Mouse (Mus musculus) CH12.LX (cell line): ENCODE measurements around the gene Nkapl. TPM values are rescaled to one million over a fixed set of nuclear protein-coding genes. Genes with fewer than 3 reads are reported as not detected.

ENCODE experiments used
- DNase-seq: peaks from one replicate; pipeline ENCODE4 v3.0.0-alpha.2; 2013; ENCODE audit errors: extremely low read depth
- H3K27ac ChIP-seq: 2 replicates; pipeline ENCODE4 v1.5.1; 2012; ENCODE audit warnings: low read depth, mild to moderate bottlenecking, control low read depth, moderate library complexity; ENCODE audit not compliant: insufficient read depth
- H3K27me3 ChIP-seq: replicated peaks from 2 replicates; pipeline ENCODE3; 2012; ENCODE audit warnings: inconsistent platforms
- H3K36me3 ChIP-seq, 2 experiments: replicated peaks in 1 of 2; 2 replicates each; pipeline versions ENCODE3 to v1.6.1; 2012; ENCODE audit warnings: inconsistent platforms in 1 of 2, low read length in 1 of 2, mild to moderate bottlenecking in 1 of 2, mixed read lengths in 1 of 2, moderate library complexity in 1 of 2; ENCODE audit not compliant: control insufficient read depth in 1 of 2, insufficient read depth in 1 of 2
- H3K4me1 ChIP-seq, 2 experiments: 2 replicates each; pipeline ENCODE4 v1.6.1; 2012; ENCODE audit warnings: inconsistent platforms in 1 of 2, moderate library complexity in 1 of 2; ENCODE audit not compliant: insufficient read depth in 2 of 2, control insufficient read depth in 1 of 2
- H3K4me2 ChIP-seq: 2 replicates; pipeline ENCODE4 v1.6.1; 2012; ENCODE audit warnings: low read depth, mild to moderate bottlenecking, control low read depth; ENCODE audit not compliant: poor library complexity, insufficient read depth, severe bottlenecking
- H3K4me3 ChIP-seq, 3 experiments: fragments of 150-350 bp in 1 of 3; sonication (generic) in 1 of 3; replicated peaks in 1 of 3; 2 replicates each; pipeline versions ENCODE3 to v1.5.1; 2011 to 2012; ENCODE audit warnings: low read depth in 2 of 3, low read length in 2 of 3, mild to moderate bottlenecking in 2 of 3, moderate library complexity in 2 of 3, control low read depth in 1 of 3, improper control_type of control experiment in 1 of 3, inconsistent platforms in 1 of 3, mixed read lengths in 1 of 3; ENCODE audit not compliant: poor library complexity in 1 of 3
- H3K79me2 ChIP-seq: replicated peaks from 2 replicates; pipeline ENCODE4 v1.6.1; 2012; ENCODE audit warnings: mild to moderate bottlenecking, moderate library complexity; ENCODE audit not compliant: control insufficient read depth, poor library complexity, insufficient read depth, severe bottlenecking; ENCODE audit errors: extremely low read depth
- H3K9ac ChIP-seq: 2 replicates; pipeline ENCODE4 v1.6.1; 2012; ENCODE audit warnings: low read depth, mild to moderate bottlenecking, control low read depth, moderate library complexity; ENCODE audit not compliant: insufficient read depth
- H3K9me3 ChIP-seq: replicated peaks from 2 replicates; pipeline ENCODE3; 2012; ENCODE audit warnings: low read length, inconsistent platforms, mixed read lengths
- CHD1 ChIP-seq: IDR thresholded peaks from 2 replicates; pipeline ENCODE4 v1.6.1; 2012; ENCODE audit warnings: low read depth, low read length, improper control_type of control experiment, inconsistent platforms
- ELF1 ChIP-seq: IDR thresholded peaks from 2 replicates; pipeline ENCODE4 v1.6.1; 2014; ENCODE audit warnings: low read depth, mild to moderate bottlenecking, inconsistent platforms, low read length, improper control_type of control experiment
- EP300 ChIP-seq: IDR thresholded peaks from 2 replicates; pipeline ENCODE4 v1.6.1; 2011; ENCODE audit warnings: low read length, improper control_type of control experiment
- GABPA ChIP-seq: IDR thresholded peaks from 2 replicates; pipeline ENCODE4 v1.6.1; 2012; ENCODE audit warnings: low read depth, low read length, improper control_type of control experiment, inconsistent platforms; ENCODE audit not compliant: insufficient replicate concordance
- HCFC1 ChIP-seq: IDR thresholded peaks from 2 replicates; pipeline ENCODE4 v1.6.1; 2012; ENCODE audit warnings: low read depth, mild to moderate bottlenecking, inconsistent platforms, low read length, improper control_type of control experiment
- JUN ChIP-seq: IDR thresholded peaks from 2 replicates; pipeline ENCODE4 v1.6.1; 2011; ENCODE audit warnings: low read depth, mild to moderate bottlenecking, low read length, improper control_type of control experiment, moderate library complexity; ENCODE audit not compliant: insufficient read depth
- JUND ChIP-seq: conservative IDR thresholded peaks from 2 replicates; pipeline ENCODE4 v1.6.1; 2011; ENCODE audit warnings: low read depth, low read length, improper control_type of control experiment
- MAX ChIP-seq: IDR thresholded peaks from 2 replicates; pipeline ENCODE4 v1.6.1; 2011; ENCODE audit warnings: low read length, improper control_type of control experiment
- MAZ ChIP-seq: IDR thresholded peaks from 2 replicates; pipeline ENCODE4 v1.6.1; 2012; ENCODE audit warnings: low read depth, mild to moderate bottlenecking, inconsistent platforms, low read length, improper control_type of control experiment, moderate library complexity
- MEF2A ChIP-seq: IDR thresholded peaks from 2 replicates; pipeline ENCODE4 v1.6.1; 2014; ENCODE audit warnings: low read depth, mild to moderate bottlenecking, inconsistent platforms, low read length, improper control_type of control experiment, borderline replicate concordance
- MYC ChIP-seq: IDR thresholded peaks from 2 replicates; pipeline ENCODE4 v1.6.1; 2011; ENCODE audit warnings: low read depth, mild to moderate bottlenecking, improper control_type of control experiment, low read length
- NELFE ChIP-seq: IDR thresholded peaks from 2 replicates; pipeline ENCODE4 v1.6.1; 2011; ENCODE audit warnings: low read depth, low read length, improper control_type of control experiment
- NRF1 ChIP-seq: IDR thresholded peaks from 2 replicates; pipeline ENCODE4 v1.6.1; 2014; ENCODE audit warnings: low read depth, mild to moderate bottlenecking, inconsistent platforms, low read length, improper control_type of control experiment, moderate library complexity
- PAX5 ChIP-seq: IDR thresholded peaks from 2 replicates; pipeline ENCODE4 v1.6.1; 2012; ENCODE audit warnings: low read length, inconsistent platforms, mixed read lengths
- SIN3A ChIP-seq: IDR thresholded peaks from 2 replicates; pipeline ENCODE4 v1.6.1; 2012; ENCODE audit warnings: low read length, improper control_type of control experiment, inconsistent platforms
- SMC3 ChIP-seq: IDR thresholded peaks from 2 replicates; pipeline ENCODE4 v1.6.1; 2011; ENCODE audit warnings: low read depth, low read length, improper control_type of control experiment
- TBP ChIP-seq: conservative IDR thresholded peaks from 2 replicates; pipeline ENCODE4 v1.6.1; 2011; ENCODE audit warnings: low read depth, low read length, improper control_type of control experiment
- UBTF ChIP-seq: IDR thresholded peaks from 2 replicates; pipeline ENCODE4 v1.6.1; 2012; ENCODE audit warnings: low read depth, mild to moderate bottlenecking, inconsistent platforms, low read length, improper control_type of control experiment, moderate library complexity
- USF2 ChIP-seq: conservative IDR thresholded peaks from 2 replicates; pipeline ENCODE4 v1.6.1; 2011; ENCODE audit warnings: low read depth, low read length, improper control_type of control experiment
- ZC3H11A ChIP-seq: IDR thresholded peaks from 2 replicates; pipeline ENCODE4 v1.6.1; 2012; ENCODE audit warnings: low read depth, mild to moderate bottlenecking, inconsistent platforms, low read length, improper control_type of control experiment
- ZMIZ1 ChIP-seq: IDR thresholded peaks from 2 replicates; pipeline ENCODE4 v1.6.1; 2012; ENCODE audit warnings: low read depth, mild to moderate bottlenecking, inconsistent platforms, low read length, improper control_type of control experiment
- ZNF384 ChIP-seq: IDR thresholded peaks from 2 replicates; pipeline ENCODE4 v1.6.1; 2012; ENCODE audit warnings: low read depth, low read length, improper control_type of control experiment, inconsistent platforms
- dilution Hi-C: fragments of 300-500 bp; cut with MboI; formaldehyde crosslinking; loops from 2 replicates; pipeline ENCODE4 v1.14.3; 2020; ENCODE audit warnings: low sequenced_read_pairs; ENCODE audit not compliant: extremely low pct_unique_long_range_greater_than_20kb, extremely low pct_ligation_motif_present
- in situ Hi-C: fragments of 300-500 bp; cut with MboI; formaldehyde crosslinking; loops from 3 replicates; pipeline ENCODE4 v1.14.3; 2019; ENCODE audit warnings: low sequenced_read_pairs, low pct_ligation_motif_present, low pct_unique_long_range_greater_than_20kb, mixed read lengths
- polyA plus RNA-seq: library from polyadenylated mRNA; unstranded; fragments of >175 nt; gene quantifications from 2 replicates; pipeline ENCODE4 v1.2.1, GENCODE M21; 2012; ENCODE audit warnings: low read depth; ENCODE audit not compliant: insufficient read length
- total RNA-seq, 2 experiments: library from RNA; depleted of rRNA; stranded (reverse); fragments of 300-350 nt in 1 of 2; fragments of >200 nt in 1 of 2; gene quantifications; 2 replicates each; pipeline ENCODE4 v1.2.3; 2012 to 2014

Gene Nkapl
- total and polyA plus RNA-seq, 3 experiments, result 0.26 to 0.90 (median 0.76) TPM

DNA sequence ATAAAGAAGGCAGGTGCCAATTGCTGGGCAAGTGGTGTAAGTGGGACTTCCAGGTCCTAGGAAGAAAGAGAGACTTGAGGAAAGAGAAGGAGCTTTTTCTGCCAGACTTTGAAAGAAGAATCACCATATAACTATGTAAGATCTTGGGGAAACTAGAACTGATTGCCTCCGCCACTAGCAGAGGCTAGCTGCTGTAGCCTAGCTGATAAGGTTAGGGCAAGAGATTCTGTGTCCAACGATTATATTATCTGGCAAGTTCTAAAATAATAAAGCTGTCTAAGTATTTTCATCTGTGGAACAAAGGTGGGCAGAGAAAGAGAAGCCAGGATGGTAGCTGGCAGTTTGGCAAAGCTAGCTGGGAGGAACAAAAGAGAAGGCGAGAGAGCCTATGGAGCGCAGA is 4.1 kb upstream of the Nkapl start:
- TF ChIP-seq MAZ, result no peak
- no peak for TF ChIP-seq GABPA
- no peak for TF ChIP-seq JUN
- TF ChIP-seq PAX5, result no peak
- no peak for TF ChIP-seq TBP
- TF ChIP-seq SMC3, result no peak
- TF ChIP-seq EP300, result no peak
- TF ChIP-seq HCFC1, result no peak
- TF ChIP-seq ELF1, result no peak
- no peak for TF ChIP-seq MAX
- no peak for TF ChIP-seq USF2
- TF ChIP-seq SIN3A, result no peak
- no peak for TF ChIP-seq JUND
- TF ChIP-seq NRF1, result no peak
- no peak for TF ChIP-seq CHD1
- TF ChIP-seq ZMIZ1, result no peak
- TF ChIP-seq, all 38 proteins: peak for 0
- no peak overlapping the region for H3K9ac ChIP-seq
- peaks cover under 1% of the 10 kb centered on the region for H3K27me3 ChIP-seq
- H3K4me3 ChIP-seq, result no peak overlapping the region
- H3K27ac ChIP-seq, result no peak overlapping the region
- no peaks in the 10 kb centered on the region for H3K36me3 ChIP-seq
- no peaks in the 10 kb centered on the region for H3K9me3 ChIP-seq
- in situ Hi-C loops, result no loop called here
- H3K4me1 ChIP-seq, result peaks cover 2 to 4% of the 10 kb centered on the region in 2 experiments; a peak in 1 of 4 replicates
- dilution Hi-C loops, result no loop called here
- no peak overlapping the region for H3K4me2 ChIP-seq
- no peaks in the 10 kb centered on the region for H3K79me2 ChIP-seq
- no peak for DNase-seq

DNA sequence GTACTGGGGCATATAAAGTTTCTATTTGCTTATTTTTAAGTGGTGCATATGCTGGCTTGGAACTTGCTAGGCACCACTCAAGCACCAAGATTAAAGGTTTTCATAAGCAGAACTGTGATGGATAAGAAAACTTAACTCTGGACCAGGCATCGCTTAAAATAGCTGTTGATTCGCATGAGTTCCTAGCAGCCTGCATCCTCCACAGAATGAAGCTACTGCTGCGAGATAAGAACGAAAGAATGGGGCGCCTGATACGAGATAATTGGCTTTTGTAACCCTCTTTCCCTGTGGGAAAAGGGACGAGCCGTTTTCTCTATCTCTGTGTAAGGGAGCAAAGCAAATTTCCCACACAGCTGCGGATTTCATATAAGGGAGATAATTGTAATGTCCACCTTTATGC is 788 bp upstream of the Nkapl start:
- no peaks in the 10 kb centered on the region for H3K36me3 ChIP-seq
- peaks cover 2% of the 10 kb centered on the region for H3K27me3 ChIP-seq
- H3K27ac ChIP-seq, result no peak overlapping the region
- no peak for TF ChIP-seq MYC
- TF ChIP-seq MAX, result no peak
- no peak for TF ChIP-seq MEF2A
- TF ChIP-seq UBTF, result no peak
- no peak for TF ChIP-seq ZC3H11A
- TF ChIP-seq GABPA, result no peak
- no peak for TF ChIP-seq NRF1
- TF ChIP-seq NELFE, result no peak
- TF ChIP-seq ZNF384, result no peak
- TF ChIP-seq, all 38 proteins: peak for 0
- in situ Hi-C loops (no loop called here), dilution Hi-C loops (no loop called here)
- no peaks in the 10 kb centered on the region for H3K79me2 ChIP-seq
- no peak overlapping the region for H3K9ac ChIP-seq
- DNase-seq, result no peak
- peak overlapping the region; percentile 76 for H3K4me2 ChIP-seq
- no peaks in the 10 kb centered on the region for H3K9me3 ChIP-seq
- H3K4me3 ChIP-seq, result no peak overlapping the region
- H3K4me1 ChIP-seq, result peaks cover 2 to 4% of the 10 kb centered on the region in 2 experiments; a peak in 1 of 4 replicates
